Mouse (Mus musculus): ENCODE measurements around the gene March10. TPM values are rescaled to one million over a fixed set of nuclear protein-coding genes. Genes with fewer than 3 reads are reported as not detected.

Gene March10
- total and polyA plus RNA-seq, 2 experiments: not detected

DNA sequence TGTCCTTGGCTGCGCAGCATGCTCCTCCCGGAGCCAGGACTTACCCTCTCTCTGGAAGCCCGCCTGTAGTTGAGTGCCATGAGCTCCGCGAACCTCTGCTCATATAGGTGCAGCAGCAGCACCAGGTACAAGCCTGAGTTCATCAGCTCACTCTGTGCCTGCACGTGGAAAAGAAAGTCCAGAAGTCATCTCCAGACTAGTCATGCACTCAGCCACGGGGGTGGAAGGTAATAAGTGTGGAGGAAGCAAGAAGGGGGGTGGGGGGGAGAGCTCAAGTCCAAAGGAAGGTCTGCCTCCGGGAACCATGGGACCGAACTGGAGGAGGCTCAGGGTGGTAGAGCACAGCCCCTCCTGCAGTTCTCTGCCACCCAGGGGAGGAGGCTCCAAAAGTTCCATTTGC is 84.7 kb downstream of the March10 start:
- 85% methylated on average over 9 of the region's 9 CpGs for WGBS

DNA sequence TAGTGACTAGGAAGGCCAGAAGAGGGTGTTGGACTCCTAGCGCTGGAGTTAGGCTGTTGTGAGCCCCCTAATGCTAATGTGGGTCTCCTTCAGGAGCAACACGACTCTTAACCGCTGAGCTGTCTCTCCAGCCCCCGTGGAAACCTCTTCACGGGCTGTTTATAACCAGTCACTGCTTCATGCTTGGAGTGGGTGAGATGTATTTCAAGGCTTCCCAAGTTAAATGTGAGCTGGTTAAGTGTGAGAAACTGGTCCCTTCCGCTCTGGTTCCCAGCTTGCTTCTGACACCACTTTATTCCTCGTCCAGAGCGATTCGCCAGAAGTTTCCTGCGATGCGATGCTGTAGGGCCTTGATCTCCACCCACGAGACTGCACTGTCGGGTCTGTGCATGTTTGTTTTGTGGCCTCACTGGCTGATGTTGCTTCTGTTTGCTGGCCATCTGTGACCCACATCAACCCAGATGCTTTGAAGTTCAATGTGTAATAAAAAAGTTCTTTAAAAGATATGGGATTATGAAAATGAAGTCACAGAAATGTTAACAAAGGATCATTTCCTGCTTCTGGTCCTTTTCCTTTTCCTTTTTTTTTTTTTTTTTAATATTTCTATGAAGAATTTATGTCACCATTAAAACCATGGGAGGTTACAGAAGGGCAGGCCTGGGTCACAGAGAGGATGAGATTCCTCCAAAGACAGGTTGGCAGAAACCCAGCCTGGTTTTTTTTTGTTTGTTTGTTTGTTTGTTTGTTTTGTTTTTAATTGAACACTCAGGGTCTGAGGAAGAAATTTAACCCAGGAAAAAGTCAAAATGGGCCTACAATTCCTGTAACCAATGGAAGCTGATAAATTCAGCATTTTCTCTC is 86.8 kb downstream of the March10 start:
- TF ChIP-seq CTCF (IDR thresholded peaks at IDR 0.05; ENCODE audit: low read depth, low read length): no peak
- no peak for TF ChIP-seq POLR2A (IDR thresholded peaks at IDR 0.05; ENCODE audit: extremely low read depth, insufficient read depth, low read length)
- no peak for DNase-seq (ENCODE audit: extremely low read depth, low read depth, low spot score)
- Histone ChIP-seq H3K79me2 (ENCODE audit: control insufficient read depth, insufficient read depth, low read length) (no peaks in the 10 kb centered on the region), H3K27me3 (ENCODE audit: control insufficient read depth, insufficient read depth, low read length) (no peaks in the 10 kb centered on the region), H3K27ac (replicated peaks; ENCODE audit: insufficient read depth, low read depth, low read length) (no peak overlapping the region), H3K4me1 (ENCODE audit: control insufficient read depth, insufficient read depth, low read length) (peaks cover 2% of the 10 kb centered on the region; the same call in 1 of the 2 replicates), H3K36me3 (ENCODE audit: control insufficient read depth, insufficient read depth, low read length) (no peaks in the 10 kb centered on the region), H3K9ac (ENCODE audit: low read depth, low read length) (no peak overlapping the region), H3K4me3 (ENCODE audit: insufficient read depth, low read depth, low read length) (no peak overlapping the region)
- 82% methylated on average over 13 of the region's 13 CpGs for WGBS

More for the DNA sequence above, 84.7 kb downstream of the March10 start:
- Histone ChIP-seq H3K27ac (replicated peaks; ENCODE audit: insufficient read depth, low read depth, low read length) (no peak overlapping the region), H3K4me1 (ENCODE audit: control insufficient read depth, insufficient read depth, low read length) (no peaks in the 10 kb centered on the region), H3K9ac (ENCODE audit: low read depth, low read length) (no peak overlapping the region), H3K27me3 (ENCODE audit: control insufficient read depth, insufficient read depth, low read length) (no peaks in the 10 kb centered on the region), H3K79me2 (ENCODE audit: control insufficient read depth, insufficient read depth, low read length) (no peaks in the 10 kb centered on the region), H3K36me3 (ENCODE audit: control insufficient read depth, insufficient read depth, low read length) (no peaks in the 10 kb centered on the region), H3K4me3 (ENCODE audit: insufficient read depth, low read depth, low read length) (no peak overlapping the region)
- DNase-seq (ENCODE audit: extremely low read depth, low read depth, low spot score): no peak
- TF ChIP-seq POLR2A (IDR thresholded peaks at IDR 0.05; ENCODE audit: extremely low read depth, insufficient read depth, low read length) (no peak), CTCF (IDR thresholded peaks at IDR 0.05; ENCODE audit: low read depth, low read length) (no peak)

DNA sequence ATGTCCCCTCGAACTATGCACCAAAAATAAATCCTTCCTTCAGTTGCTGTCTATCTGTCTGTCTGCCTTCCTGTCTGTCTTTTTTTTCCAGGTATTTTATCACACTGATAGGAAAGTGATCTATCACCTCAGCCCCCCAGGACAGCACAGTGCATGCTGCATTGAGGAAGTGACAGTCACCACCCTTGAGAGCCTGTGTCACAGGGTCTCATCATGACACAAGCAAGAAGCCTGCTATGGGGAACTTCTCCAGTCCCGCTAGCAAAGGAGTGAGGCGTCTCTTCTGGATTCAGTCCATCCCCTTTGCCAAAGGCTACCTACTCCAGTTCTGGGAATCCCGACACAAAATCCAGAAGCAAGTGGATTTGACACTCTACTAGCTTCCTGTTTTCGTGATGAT is 87.7 kb downstream of the March10 start:
- Histone ChIP-seq H3K36me3 (ENCODE audit: control insufficient read depth, insufficient read depth, low read length) (no peaks in the 10 kb centered on the region), H3K27ac (replicated peaks; ENCODE audit: insufficient read depth, low read depth, low read length) (no peak overlapping the region), H3K9ac (ENCODE audit: low read depth, low read length) (no peak overlapping the region), H3K79me2 (ENCODE audit: control insufficient read depth, insufficient read depth, low read length) (no peaks in the 10 kb centered on the region), H3K4me3 (ENCODE audit: insufficient read depth, low read depth, low read length) (no peak overlapping the region), H3K27me3 (ENCODE audit: control insufficient read depth, insufficient read depth, low read length) (no peaks in the 10 kb centered on the region), H3K4me1 (ENCODE audit: control insufficient read depth, insufficient read depth, low read length) (peaks cover 2% of the 10 kb centered on the region; the same call in 1 of the 2 replicates)
- 68% methylated on average over 5 of the region's 5 CpGs for WGBS
- TF ChIP-seq CTCF (IDR thresholded peaks at IDR 0.05; ENCODE audit: low read depth, low read length) (no peak), POLR2A (IDR thresholded peaks at IDR 0.05; ENCODE audit: extremely low read depth, insufficient read depth, low read length) (no peak)
- no peak for DNase-seq (ENCODE audit: extremely low read depth, low read depth, low spot score)

DNA sequence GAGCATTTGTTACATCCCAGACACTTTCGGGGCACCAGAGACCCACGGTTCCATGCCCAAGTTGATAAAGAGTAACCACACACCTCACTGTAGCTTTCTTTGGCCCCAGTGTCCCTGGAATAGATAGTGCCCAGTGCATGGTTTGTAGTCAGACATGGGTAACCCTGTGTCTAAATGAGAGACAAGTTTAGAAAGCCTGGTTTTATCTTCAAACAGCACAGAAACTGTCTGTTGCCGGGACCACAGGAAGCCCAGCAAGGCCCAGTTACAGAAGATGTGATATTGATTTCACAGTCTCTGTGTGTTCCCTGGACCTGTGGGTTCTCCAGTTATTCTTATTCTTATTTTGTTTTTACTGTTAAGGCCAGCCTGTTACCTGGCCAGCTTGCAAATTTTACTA is 89.4 kb downstream of the March10 start:
- H3K27ac ChIP-seq (replicated peaks; ENCODE audit: insufficient read depth, low read depth, low read length): no peak overlapping the region
- H3K4me1 ChIP-seq (ENCODE audit: control insufficient read depth, insufficient read depth, low read length): peaks cover 2% of the 10 kb centered on the region; the same call in 1 of the 2 replicates
- 82% methylated on average over 3 of the region's 3 CpGs for WGBS

DNA sequence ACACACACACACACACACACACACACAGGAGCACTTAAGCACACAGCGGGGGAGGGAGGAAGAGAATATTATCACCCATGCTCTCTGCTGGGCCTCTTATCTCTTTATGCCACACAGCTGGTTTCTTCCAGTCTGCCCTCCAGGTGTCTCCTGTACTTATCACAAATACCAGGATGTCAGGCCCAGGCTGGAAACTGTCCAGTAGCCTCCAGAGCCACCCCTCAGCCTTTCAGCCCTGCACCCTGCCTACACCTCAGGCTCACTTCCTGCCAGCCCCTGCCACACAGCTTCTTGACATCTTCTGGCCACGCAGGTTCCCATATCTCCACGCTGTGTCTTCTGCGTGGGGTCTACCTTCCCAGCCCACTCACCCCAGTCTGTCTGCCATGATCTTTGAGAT is 90.5 kb downstream of the March10 start:
- Histone ChIP-seq H3K4me3 (ENCODE audit: insufficient read depth, low read depth, low read length) (no peak overlapping the region), H3K36me3 (ENCODE audit: control insufficient read depth, insufficient read depth, low read length) (no peaks in the 10 kb centered on the region), H3K27ac (replicated peaks; ENCODE audit: insufficient read depth, low read depth, low read length) (no peak overlapping the region), H3K9ac (ENCODE audit: low read depth, low read length) (no peak overlapping the region), H3K27me3 (ENCODE audit: control insufficient read depth, insufficient read depth, low read length) (no peaks in the 10 kb centered on the region), H3K4me1 (ENCODE audit: control insufficient read depth, insufficient read depth, low read length) (peaks cover 2% of the 10 kb centered on the region; the same call in 1 of the 2 replicates), H3K79me2 (ENCODE audit: control insufficient read depth, insufficient read depth, low read length) (no peaks in the 10 kb centered on the region)
- no peak for DNase-seq (ENCODE audit: extremely low read depth, low read depth, low spot score)
- 84% methylated on average over 4 of the region's 4 CpGs for WGBS
- TF ChIP-seq CTCF (IDR thresholded peaks at IDR 0.05; ENCODE audit: low read depth, low read length) (no peak), POLR2A (IDR thresholded peaks at IDR 0.05; ENCODE audit: extremely low read depth, insufficient read depth, low read length) (no peak)

More for the DNA sequence above, 89.4 kb downstream of the March10 start:
- no peak for DNase-seq (ENCODE audit: extremely low read depth, low read depth, low spot score)
- no peaks in the 10 kb centered on the region for H3K36me3 ChIP-seq (ENCODE audit: control insufficient read depth, insufficient read depth, low read length)
- H3K4me3 ChIP-seq (ENCODE audit: insufficient read depth, low read depth, low read length): no peak overlapping the region
- H3K79me2 ChIP-seq (ENCODE audit: control insufficient read depth, insufficient read depth, low read length): no peaks in the 10 kb centered on the region
- H3K9ac ChIP-seq (ENCODE audit: low read depth, low read length): no peak overlapping the region
- H3K27me3 ChIP-seq (ENCODE audit: control insufficient read depth, insufficient read depth, low read length): no peaks in the 10 kb centered on the region
- no peak for TF ChIP-seq POLR2A (IDR thresholded peaks at IDR 0.05; ENCODE audit: extremely low read depth, insufficient read depth, low read length)

DNA sequence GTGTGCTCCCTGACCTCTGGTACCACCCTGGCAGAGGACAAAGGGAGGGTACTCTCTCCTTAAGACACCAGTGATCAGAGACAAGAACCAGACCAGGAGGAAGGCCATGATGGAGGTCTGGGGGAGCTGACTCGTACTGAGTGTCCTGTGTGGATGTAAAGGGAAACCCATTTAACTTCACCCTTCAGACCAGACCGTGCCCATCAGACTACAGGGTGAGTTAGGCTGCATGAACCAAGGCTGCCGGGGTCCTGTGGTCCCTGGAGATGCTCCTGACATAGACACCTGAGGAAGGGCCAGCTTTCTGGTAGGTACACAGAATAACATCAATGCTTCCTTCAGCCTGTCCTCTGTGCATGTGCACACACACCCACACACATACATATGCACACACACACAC is 90.9 kb downstream of the March10 start:
- H3K4me1 ChIP-seq (ENCODE audit: control insufficient read depth, insufficient read depth, low read length): peaks cover 2% of the 10 kb centered on the region; the same call in 1 of the 2 replicates
- DNase-seq (ENCODE audit: extremely low read depth, low read depth, low spot score): no peak
- no peaks in the 10 kb centered on the region for H3K36me3 ChIP-seq (ENCODE audit: control insufficient read depth, insufficient read depth, low read length)
- no peaks in the 10 kb centered on the region for H3K79me2 ChIP-seq (ENCODE audit: control insufficient read depth, insufficient read depth, low read length)
- no peak for TF ChIP-seq CTCF (IDR thresholded peaks at IDR 0.05; ENCODE audit: low read depth, low read length)
- TF ChIP-seq POLR2A (IDR thresholded peaks at IDR 0.05; ENCODE audit: extremely low read depth, insufficient read depth, low read length): no peak
- no peak overlapping the region for H3K9ac ChIP-seq (ENCODE audit: low read depth, low read length)
- H3K27ac ChIP-seq (replicated peaks; ENCODE audit: insufficient read depth, low read depth, low read length): no peak overlapping the region
- WGBS: 94% methylated on average over 3 of the region's 3 CpGs
- H3K27me3 ChIP-seq (ENCODE audit: control insufficient read depth, insufficient read depth, low read length): no peaks in the 10 kb centered on the region
- H3K4me3 ChIP-seq (ENCODE audit: insufficient read depth, low read depth, low read length): no peak overlapping the region

Data from liver, adult 2 months (tissue).